Mouse (Mus musculus) small intestine, adult 10 weeks (tissue): ENCODE results near the gene Acsl4. TPM values are rescaled to one million over a fixed set of nuclear protein-coding genes. Genes with fewer than 3 reads are reported as not detected.

Experiments used
- polyA plus RNA-seq: library from polyadenylated mRNA; stranded (reverse); fragments of 350-450 nt; fragmentation: Illumina TruSeq; extraction: RNeasy Lipid Tissue Mini Kit (QIAGEN cat#74804); gene quantifications from one replicate; pipeline ENCODE4 v1.2.3, GENCODE M21; 2014; ENCODE audit warnings: low replicate concordance

The Acsl4 gene
- 15.6 TPM for polyA plus RNA-seq

GRCm38 (mm10) chrX:142390247-142390908 is at the start of gene Acsl4:
TSS of gene Acsl4 (minus strand) at chrX:142390535.

GRCm38 (mm10) chrX:142305869-142306581 is 84.3 kb downstream of the Acsl4 start, which contains the start of gene Kcne1l:
TSS of gene Kcne1l (minus strand) at chrX:142306294.

Other genes with a start within 250 kb of the Acsl4 start
- not detected for gene Gucy2f, start 193.6 kb downstream of the Acsl4 start, polyA plus RNA-seq
- 83.5 TPM for gene Nxt2, start 163.8 kb downstream of the Acsl4 start, polyA plus RNA-seq
- not detected for gene Kcne1l, start 84.2 kb downstream of the Acsl4 start, polyA plus RNA-seq